Mouse (Mus musculus) urinary bladder, postnatal 4 days (tissue): Measurements from ENCODE around the gene Lrrc74b.
"Not testable (repeated sequence)": the region's sequence is repeated elsewhere in the genome, so short reads cannot be mapped to it uniquely, and the experiment has no call there.

ENCODE experiments used
- DNase-seq, 2 experiments: peaks; one replicate each; pipeline ENCODE4 v3.0.0; 2021 to 2022; ENCODE audit warnings: low spot score in 2 of 2

The Lrrc74b gene

DNA sequence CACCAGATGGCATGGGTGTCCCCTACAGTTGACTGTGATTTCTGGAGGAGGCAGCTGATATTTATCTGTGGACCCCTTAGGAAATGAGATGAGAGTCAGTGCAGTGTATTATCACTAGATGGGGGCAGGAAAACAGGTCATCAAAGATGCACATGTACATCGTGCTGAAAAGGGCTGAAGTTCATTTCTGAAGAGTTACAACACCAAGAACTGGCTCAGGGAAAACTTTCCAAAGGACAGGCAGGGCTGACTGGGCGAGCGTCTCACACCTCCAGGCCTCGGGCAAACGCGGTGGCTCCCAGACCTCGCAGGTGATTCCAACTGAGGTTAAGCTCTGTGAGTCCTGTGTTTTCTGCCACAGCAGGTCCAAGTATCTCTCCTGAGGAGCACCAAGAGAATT lies 8.2 kb downstream of the Lrrc74b start:
- no peak for DNase-seq

DNA sequence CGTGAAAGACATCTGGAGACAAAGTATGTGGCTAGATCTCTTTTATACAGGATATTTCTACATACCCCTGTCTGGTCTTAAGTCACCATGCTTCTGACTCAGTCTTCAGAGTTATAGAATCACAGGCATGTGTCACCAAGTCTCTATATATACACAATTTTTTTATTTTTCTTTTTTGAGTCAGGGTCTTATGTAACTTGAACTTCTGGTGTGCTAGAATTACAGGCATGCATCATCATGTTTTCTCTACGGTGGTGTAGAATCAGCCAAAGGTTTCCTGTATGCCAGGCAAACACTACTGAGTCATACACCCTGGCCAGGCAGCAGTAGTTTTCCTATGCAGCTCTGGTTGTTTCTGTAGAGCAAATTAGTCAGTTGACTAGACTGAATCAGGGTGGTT lies 18.4 kb downstream of the Lrrc74b start:
- DNase-seq, result no peak

DNA sequence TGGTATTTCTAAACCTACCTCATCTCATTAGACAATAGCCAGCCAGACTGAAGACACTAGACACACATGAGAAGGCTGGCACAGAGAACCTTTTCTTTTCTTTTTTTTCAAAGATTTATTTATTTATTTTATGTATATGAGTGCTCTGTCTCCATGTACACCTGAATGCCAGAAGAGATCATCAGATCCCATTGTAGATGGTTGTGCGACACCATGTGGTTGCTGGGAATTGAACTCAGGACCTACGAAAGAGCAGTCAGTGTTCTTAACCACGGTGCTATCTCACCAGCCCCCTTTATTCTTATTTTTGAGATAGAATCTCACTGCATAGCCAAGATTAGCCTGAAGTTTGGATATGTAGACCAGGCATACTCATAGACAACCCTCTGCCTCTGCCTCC lies 24.5 kb downstream of the Lrrc74b start:
- DNase-seq, result no peak

DNA sequence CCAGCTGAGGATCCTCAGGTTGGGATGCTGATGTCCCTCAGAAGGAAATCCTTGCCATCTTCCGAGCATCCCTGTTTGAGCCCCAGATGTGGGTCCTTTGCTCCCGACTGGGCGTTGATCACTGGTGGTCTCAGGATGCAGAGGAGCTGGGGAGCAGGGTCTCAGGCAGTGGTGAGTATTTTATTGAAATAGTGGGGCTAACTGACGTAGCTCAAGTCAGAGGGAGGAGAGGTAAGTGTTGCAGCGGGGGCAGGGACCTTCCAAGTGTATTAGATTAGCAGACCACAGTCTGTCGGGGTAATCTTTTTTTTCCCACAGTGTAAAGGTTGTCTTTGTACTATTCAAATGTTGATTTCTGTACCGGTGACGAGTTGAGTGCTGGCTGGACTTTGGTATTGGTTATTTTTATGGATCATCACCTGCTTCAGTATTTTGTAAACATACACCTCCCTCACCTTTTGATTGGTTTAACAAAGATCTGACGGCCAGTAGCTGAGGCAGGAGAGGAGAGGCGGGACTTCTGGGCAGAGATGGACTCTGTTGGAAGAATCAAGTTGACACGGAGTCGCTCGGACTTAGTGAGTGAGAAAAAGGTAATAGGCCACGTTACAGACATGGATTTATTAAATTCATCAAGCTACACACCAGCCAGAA lies 28.2 kb downstream of the Lrrc74b start:
- no peak for DNase-seq

DNA sequence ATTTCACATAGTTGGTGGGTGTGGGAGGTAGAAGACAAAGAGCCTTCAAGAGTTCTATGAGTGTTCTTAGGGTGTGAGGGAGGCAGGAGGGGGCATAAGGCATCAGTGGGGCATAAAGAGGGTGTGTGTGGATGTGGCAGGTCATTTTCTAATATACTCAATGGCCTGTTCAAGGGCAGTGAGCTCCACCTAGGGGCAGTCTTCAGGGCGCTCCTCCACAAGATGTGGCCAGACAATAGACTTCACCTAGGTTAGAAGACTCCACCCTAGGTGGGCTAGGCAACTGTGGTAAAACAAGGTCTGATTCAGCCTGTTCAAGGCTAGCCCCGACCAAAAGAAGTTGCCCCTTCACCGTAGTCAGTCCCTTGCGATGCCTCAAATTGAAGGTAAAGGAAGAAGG lies 28.8 kb downstream of the Lrrc74b start:
- no peak for DNase-seq

DNA sequence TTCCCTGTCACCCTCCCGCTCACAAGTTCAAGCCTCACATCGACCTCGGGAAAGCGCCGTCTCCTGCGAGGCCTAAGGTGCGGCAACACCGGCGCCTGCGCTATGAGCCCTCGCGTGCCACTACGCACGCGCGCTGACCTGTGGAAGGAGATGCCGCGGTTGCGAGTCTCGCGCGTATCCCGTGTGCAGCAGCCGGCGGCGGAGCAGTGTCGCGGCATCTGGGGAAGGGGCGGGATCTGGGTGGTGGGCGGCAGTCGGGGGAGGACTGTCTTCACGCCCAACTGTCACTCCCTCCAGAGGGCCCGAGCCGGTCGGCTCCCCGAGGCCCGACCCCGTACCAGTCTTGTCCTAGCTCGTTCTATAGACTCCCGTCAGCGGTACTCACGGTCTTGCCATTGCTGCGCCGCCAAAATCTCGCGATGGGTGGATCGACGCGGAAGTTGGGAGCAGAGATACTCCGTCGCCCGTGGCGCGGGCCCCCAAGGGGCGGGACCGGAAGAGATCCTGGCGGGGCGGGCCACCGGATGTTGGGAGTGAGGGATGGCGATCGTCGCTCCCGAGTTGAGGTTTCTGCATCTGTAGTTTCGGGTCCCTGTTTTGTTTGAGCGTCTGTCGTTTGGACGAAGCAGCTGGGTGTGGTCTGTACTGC lies 30.3 kb downstream of the Lrrc74b start, which contains the start of gene Thap7:
TSS of gene Thap7 (minus strand) at position 497 of the 649 bp plus-strand sequence.
- DNase-seq, result peak; percentile 96 to 97

DNA sequence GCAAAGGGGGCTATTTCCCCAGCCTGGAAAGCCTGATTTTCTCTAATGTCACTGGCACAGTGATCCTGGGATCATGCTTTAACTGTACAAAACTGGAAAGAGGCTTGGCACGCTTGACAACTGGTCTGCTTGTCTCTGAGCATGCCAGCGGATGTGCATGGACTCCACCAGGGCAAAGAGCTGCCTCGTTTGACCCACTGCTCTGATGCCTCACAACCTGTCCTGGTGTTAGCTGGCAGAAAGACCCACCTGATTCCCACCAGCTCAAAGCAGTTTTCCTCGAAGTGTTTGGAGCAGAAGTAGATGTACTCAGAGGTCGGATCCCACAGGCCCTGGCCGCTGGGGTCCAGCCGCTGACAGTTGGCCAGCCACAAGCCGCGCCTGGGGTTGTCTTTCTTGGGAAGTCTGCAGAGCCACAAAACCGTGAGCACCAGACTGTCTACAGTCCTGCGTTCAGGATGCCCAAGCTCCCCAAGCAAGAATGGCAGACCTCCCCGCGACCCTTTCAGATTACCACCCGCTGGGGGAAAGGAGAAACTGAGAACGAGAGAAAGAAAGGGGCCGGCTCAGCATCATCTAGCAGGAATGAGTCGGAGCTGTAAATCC lies 31.0 kb downstream of the Lrrc74b start:
- DNase-seq, result no peak

DNA sequence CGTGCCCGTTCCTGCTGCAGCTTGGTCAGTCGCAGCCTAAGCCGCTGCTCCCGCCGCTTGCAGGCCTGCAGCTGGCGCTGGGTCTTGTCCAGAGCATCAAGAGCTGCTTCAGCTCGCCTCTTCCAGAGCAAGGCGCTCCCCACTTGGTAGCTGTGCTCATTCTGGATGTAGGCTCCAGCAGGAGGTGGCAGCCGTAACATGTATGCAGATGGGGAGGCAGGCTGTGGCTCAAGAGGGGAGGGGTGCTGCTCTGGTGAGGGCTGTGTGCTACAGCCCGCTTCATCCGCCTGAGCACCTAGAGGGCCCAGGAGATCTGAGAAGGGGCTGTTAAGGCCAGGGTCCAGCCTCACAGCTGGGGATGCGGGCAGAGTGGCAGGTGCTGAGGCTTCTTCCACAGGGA lies 32.8 kb downstream of the Lrrc74b start:
- no peak for DNase-seq

DNA sequence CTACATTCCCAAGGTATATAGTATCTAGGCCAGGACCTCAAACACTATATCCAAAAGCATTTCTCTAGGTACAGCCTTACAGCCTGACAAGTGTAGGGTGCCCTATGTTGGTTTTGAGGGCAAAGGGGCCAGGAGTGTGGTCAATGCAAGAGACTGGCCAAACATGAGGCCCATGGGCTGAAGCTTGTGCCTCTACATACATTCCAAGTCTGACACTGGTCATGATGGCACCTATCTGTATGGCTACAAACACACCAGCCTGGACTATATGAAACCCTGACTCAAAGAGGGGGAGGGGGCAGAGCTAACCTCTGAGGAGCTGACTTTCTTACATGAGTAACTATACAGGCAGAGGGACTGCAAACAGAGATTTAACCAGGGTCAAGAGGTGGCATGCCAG lies 33.4 kb downstream of the Lrrc74b start:
- DNase-seq, result no peak

DNA sequence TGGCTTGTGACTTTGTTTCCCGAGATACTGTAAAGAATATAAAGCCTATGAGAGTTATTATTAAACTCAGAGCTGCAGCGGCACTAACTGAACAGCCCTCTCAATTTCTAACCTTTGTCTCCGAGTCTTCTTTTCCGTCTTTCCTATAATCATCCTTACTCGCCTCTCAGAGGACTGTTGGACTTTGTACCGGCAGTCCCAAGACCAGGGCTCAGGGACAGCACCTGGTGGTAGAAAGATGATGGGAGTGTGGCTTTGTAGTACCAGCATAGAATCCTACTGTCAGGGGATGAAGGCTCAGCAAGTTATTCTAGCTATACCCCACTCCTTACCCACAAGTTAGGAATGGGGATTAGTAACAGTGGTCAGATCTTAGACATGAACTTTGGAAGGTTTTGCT lies 34.8 kb downstream of the Lrrc74b start:
- DNase-seq, result no peak

DNA sequence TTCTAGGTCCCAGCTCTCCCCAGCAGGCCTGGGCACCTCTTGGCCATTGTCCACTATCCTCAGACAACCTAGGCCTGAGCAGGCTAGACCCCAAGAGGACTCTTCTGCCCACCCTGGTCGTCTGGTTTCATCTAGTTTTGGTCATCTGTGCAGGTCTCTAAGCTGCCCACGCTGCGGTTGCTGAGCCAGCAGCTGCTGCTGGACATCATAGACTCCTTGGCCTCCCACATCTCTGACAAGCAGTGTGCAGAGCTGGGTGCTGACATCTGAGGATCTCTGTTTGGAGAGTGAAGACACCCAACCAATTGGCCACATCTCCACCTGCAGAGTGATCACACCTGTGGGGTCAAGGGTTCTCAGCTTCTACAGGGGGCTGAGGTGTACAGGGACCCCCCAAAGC lies 35.5 kb downstream of the Lrrc74b start:
- DNase-seq, result no peak

DNA sequence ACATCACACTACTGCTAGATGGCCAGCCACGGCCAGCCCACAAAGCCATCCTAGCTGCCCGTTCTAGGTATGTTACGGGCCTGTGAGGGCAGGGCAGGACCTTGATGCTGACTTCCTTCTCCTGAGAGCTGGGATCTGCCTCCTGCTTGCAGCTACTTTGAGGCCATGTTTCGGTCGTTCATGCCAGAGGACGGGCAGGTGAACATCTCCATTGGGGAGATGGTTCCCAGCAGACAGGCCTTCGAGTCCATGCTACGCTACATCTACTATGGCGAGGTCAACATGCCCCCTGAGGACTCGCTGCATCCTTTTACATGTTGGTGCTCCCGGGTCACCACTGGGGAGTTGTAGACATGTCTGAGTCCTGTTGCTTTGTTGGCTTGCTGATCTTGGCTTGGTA lies 36.9 kb downstream of the Lrrc74b start:
- no peak for DNase-seq

DNA sequence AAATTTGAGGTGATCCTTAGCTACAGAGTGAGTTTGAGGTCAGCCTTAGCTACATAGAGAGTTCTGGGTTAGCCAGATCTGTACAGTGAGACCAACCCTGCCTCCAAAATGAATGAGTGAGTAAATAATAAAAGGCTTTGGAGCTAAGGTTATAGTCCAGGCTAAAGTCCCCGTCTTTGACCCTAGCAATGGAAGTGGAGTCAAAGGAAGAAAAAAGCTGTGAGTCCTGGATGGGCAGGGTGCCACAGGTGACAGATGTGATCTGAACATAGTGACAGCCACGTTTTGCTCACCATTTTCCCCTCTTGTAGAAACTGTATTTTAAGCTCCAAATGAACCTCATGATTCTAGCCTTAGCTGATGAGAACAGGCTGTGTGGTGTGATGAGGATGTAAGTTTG lies 42.1 kb downstream of the Lrrc74b start:
- DNase-seq, result no peak

DNA sequence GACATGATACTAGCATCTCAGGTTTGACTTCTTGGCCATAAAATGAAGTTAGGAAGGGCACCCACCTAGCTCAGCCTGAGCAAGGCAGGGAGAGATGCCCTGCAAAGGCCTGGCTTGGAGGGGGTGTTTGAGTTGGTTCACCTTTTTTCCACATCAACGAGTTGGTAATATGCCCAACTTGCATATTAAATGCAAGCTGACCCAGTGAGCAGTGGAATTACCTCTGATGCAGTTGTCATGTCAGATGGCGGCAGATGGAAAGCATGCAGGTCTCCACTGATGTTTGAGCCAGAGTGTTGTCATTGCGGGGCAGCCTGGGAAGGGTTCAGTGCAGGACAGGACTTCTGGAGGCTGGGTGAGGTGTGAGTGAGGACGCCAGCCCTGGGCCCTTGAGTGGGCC lies 49.6 kb downstream of the Lrrc74b start:
- no peak for DNase-seq

DNA sequence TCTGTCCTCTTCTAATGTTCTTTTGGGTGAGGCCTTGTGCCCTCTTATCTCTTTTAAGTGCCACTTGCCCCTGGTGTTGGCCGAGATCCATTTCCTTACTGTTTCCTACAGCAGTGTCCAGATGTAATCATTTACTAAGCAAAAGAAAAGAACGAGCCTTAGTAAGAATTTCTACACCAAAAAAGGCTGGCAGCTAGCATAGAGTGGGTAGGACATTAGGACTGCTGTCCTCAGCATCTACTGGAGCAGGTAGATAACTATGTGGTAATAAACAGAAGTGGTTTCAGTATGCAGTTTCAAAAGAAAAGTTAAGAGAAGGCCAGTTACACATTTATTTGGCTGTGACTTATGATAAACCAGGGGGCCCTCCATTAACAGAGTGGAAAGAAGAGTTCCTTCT lies 50.4 kb downstream of the Lrrc74b start:
- no peak for DNase-seq

DNA sequence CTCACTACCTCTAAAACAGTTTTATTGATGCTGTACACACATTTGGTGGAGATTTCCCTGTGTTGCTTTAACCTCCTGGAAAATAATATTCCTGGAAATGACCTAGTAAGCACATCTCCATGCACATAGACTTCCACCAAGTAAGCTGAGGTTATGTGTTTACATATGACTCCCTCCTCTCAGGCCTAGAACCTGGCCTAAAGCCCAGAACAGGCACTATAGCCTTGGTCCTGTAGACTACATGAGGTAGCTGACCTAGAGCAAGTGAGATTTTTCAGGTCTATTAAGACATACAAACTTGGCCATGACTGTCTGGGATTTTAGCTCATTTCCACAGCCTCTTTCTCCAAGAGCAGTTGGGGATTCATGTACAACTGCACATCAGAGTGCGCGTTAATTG lies 50.9 kb downstream of the Lrrc74b start:
- DNase-seq, result no peak

DNA sequence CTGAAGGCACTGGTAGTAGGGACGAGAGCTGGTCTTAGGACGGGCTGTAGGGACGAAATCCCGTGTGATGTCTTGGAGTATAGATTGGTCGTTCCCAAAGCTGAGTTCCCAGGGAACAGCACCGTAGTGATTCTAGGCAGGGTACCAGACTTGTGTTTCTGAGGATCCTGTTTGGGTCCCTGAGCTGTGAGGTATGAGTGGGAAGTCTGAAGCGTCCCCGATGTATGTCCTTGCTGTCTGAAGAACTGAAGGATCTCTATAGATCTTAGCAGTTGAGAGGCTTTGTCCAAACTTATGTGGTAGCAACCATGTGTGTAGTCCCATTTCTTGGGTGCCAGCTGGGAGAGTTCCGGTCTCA lies 51.8 kb downstream of the Lrrc74b start:
- DNase-seq, result no peak

DNA sequence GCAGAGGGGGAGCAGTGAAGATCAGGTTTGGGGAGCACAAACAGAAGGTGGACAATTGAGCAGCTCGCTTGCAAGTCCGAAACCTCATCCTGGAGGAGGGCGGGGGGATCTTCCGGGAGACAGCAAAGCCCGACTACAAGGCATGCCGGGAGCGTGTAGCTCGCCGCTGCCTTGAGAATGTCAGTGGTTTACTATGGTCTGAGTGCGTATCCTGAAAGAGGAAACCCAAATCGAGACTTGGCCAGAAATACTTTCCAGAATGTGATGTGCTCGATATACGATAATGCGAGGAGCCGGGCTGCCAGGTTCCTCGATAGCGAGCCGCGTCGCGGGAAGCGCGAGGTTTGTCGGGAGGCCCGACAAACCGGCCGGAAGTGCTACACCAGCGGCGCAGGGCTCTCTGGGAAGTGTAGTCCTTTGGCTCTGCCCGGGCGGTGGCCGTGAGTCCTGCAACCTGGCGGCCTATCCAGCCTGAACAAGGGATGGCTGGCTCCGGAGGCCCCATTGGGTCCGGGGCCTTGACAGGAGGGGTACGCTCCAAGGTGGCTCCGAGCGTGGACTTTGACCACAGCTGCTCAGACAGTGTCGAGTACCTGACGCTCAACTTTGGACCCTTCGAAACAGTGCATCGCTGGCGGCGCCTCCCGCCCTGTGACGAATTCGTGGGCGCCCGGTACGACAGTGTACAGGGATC lies 52.4 kb downstream of the Lrrc74b start, which contains the start of gene Lztr1:
TSS of gene Lztr1 (plus strand) at position 143 of the 694 bp plus-strand sequence.
- DNase-seq, result peak; percentile 82 to 87

DNA sequence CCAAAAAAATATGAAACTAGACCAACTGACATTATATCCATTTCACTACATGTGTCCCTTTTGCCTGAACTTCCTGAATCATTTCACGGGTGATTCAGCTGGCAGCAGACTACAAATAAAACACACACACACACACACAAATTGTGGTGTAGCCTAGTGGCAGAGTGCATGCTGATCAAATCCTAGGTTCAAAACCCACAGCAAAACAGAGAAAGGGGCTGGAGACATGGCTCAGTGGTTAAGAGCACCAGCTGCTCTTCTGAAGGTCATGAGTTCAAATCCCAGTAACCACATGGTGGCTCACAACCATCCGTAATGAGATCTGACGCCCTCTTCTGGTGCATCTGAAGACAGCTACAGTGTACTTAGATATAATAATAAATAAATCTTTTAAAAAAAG lies 53.0 kb downstream of the Lrrc74b start:
- DNase-seq, result not testable (repeated sequence)

DNA sequence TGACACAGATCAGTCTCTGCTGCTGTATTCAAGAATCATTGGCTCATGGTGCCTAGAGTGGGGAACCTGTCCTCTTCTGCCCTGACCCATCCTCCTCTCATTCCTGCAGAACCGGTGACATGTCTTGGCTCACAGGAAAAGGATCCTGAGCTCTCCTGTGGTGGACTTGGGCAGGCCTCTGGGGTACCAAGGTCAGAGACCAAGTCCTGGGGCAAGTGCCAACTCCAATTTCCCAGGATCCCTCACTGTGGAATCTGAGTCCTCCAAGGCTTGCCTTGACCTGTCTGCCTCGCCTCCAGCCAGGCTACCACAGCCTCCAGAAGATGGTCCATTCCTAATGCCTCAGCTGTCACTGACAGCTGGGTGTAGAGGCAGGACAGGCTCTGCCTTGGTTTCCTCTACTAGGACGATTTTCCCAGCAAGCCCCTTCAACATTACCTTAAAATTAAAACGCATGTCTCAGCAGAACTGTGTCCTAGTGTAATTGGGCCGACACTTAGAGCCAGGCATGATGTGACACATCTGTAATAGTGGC lies 54.0 kb downstream of the Lrrc74b start:
- DNase-seq, result no peak

DNA sequence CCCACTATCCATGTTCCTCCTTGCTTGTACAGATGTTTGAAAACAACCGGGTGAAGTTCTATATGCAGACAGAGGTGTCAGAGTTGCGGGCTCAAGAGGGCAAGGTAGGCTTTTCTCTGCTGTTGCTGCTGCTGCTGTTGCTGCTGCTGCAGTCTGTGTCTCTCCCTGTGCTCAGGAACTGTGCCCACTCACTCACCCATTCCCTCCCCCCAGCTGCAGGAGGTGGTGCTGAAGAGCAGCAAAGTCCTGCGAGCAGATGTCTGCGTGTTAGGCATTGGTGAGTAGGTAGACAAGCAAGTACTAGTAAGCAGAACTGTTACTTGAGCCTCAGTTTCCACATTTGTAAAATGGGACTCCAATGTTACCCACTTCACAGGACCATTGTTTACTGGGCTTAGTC lies 58.4 kb downstream of the Lrrc74b start:
- DNase-seq, result no peak

DNA sequence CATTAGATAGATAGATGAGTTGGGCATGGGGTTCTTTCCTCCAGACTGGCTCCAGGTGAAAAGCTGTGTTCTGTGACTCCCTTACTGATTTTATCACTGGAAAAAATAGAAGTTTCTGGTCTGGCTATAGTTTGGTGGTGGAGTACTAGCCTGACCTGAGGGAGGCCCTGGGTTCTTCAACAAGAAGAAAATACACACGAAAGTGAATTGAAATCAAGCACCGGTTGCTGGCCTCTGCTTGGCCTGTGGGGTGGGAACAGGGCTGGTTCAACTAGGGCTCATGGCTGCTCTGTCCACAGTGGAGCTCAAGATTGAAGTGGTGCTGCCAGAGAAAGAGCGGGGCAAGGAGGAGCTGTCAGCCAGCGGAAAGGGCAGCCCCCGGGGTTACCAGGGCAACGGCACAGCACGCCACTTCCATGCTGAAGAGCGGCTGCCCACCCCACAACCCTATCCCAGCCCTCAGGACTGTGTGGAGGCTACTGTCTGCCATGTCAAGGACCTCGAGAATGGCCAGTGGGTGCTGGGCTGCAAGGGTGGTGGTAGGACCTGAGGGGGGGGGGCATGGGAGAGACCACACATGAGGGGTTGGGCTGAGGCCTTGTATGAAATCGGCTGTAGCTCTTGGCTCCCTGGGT lies 61.7 kb downstream of the Lrrc74b start:
- no peak for DNase-seq
